Mouse (Mus musculus): ENCODE measurements around the gene Ppp1r14a. TPM values are rescaled to one million over a fixed set of nuclear protein-coding genes. Genes with fewer than 3 reads are reported as not detected.

The Ppp1r14a gene
- total RNA-seq, 2 experiments from 2014 or later: 2.4 to 3.3 TPM

DNA sequence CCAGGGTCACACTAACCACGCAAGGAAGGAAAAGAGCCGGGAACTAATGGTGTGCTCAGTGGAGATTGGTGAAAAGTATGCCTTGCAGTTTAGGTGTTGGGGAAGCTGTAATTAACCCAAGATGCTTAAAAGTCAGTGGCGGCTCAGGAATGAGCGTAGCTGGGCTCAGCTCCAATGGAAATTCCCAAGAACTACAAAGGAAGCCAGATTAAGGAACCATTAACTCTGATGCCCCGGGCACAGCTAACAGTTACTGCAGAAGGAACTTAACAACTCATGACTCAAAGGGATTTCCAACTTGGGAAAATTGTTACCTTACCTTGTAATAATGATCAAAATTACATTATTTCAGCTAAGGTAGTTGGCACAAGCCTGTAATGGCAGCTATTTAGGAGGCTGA lies 12.4 kb upstream of the Ppp1r14a start:
- DNase-seq (ENCODE audit: extremely low spot score in 1 of 2, low spot score in 2 of 2): no peak
- intact Hi-C loops (cut with DNase I): no loop called here

DNA sequence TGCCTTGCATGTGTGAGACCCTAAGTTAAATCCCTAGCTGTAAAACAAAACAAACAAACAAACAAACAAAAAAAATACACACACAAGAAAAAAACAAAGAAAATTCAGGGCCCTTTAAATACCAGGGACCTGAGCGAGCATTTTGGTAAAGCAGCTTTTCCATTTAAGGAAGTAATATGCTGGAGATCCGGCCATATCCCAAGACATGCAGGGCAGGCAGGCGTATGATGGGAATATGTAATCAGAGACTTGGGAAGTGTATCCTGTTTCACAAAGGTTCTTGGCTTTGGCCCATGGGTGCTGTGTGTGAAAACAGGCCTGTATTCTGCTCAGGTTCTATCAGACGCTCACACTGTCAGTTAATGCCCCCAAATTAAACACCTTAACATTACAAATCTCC lies 11.6 kb upstream of the Ppp1r14a start:
- intact Hi-C loops (cut with DNase I): no loop called here
- DNase-seq (ENCODE audit: extremely low spot score in 1 of 2, low spot score in 2 of 2): no peak

DNA sequence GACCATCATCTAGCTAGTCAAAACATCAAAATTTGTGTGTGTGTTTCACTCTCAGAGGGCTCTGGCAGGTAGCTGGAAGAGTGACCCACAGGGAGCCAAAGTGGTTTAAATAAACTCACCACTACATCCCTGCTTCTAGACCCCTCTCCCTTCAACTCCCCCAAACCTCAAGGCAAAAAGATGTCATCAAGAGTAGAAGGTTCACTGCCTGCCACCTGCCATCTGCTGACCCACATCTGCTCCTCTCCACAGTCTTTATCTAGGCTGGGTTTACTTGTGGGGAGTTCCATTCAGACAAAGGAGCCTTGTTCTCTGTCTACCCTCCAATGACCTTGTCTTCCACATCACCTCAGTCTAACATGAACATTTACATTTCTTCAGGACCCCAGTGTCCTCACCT lies 9.8 kb upstream of the Ppp1r14a start:
- DNase-seq (ENCODE audit: extremely low spot score in 1 of 2, low spot score in 2 of 2): no peak
- intact Hi-C loops (cut with DNase I): no loop called here

DNA sequence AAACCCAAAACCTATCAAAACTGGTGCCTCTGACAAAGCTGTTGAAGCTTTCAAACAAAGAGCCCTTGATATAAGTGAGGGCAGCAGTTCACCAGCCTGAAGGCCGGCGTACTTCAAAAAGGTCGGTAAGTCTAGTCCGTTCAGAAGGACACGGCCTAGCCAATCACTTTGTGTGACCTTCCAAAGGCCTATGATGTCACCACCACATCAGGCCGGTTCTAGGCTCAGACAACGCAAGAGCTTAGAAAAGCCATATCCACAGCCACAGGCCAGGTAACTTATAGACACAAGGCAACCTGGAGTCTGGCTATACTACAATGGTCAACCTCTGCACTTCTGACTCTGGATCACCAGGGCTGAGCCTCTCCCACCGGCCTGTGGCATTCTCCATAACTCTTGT lies 9.2 kb upstream of the Ppp1r14a start:
- DNase-seq (ENCODE audit: extremely low spot score in 1 of 2, low spot score in 2 of 2): no peak
- intact Hi-C loops (cut with DNase I): no loop called here

DNA sequence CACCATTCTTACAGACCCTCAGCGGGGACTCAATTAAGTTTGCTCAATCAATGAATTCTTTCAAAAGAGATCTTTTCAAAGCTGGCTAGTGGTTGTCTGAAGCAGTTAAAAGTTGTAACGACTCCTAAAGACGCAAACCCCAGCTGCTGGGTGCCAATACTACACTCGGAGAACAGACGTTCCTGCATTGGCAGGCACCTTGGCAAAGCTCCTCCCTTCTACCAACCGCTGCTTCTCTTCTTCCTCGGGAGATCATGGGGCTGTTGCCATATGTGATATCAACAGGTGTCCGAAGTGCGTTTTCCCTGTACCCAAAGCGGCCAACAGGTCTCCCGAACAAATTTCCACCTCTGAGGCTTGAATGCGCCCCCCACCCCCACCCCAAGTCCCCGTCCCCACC lies 8.3 kb upstream of the Ppp1r14a start:
- intact Hi-C loops (cut with DNase I): no loop called here
- DNase-seq (ENCODE audit: extremely low spot score in 1 of 2, low spot score in 2 of 2): no peak

DNA sequence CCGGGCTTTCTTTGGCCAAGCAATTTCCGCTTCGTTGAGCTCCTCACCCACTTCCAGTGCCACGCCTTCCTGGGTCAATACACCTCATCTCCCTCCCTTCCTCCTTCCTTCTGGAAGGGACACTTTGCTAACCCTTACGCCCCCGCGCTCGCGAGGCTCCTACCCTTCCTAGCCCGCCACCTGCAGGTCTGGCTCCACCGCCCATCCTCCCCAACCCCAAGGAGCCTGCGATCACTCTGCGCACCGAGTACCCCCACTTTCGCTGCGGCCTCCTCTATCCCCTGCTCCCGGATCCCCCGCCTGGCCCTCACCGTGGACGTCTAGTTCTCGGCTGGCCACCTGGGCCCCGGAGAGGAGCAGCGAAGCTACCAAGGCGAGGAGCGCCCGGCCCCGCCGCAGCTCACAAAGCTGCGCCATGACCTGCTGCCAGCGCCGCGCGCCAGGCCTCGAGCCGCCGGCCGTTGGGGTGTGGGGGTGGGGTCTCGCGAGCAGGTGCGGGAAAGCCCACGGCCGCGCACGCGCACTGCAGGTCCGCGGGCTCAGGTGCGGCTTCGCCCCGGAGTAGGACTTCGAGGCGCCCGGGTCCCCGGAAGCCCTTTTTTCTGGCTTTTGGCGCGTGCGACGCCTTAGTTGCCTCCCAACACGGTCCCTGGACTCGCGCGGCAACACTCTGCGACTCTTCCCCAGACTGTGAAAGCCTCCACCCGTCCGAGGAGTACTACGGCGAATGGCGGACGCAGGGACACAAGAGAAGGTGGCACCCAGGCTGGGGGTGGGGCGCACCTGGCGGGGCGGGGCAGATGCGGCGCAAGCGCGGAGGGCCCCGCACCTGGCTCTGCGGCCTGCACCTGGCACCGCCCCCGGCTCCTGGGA lies 7.7 kb upstream of the Ppp1r14a start, which contains the start of gene Spint2:
Gene Spint2 (minus strand): TSS at position 712 of the 873 bp plus-strand sequence.
- intact Hi-C loops (cut with DNase I): no loop called here
- DNase-seq (ENCODE audit: extremely low spot score in 1 of 2, low spot score in 2 of 2): peak in 1 of 2 experiments; percentile 64

DNA sequence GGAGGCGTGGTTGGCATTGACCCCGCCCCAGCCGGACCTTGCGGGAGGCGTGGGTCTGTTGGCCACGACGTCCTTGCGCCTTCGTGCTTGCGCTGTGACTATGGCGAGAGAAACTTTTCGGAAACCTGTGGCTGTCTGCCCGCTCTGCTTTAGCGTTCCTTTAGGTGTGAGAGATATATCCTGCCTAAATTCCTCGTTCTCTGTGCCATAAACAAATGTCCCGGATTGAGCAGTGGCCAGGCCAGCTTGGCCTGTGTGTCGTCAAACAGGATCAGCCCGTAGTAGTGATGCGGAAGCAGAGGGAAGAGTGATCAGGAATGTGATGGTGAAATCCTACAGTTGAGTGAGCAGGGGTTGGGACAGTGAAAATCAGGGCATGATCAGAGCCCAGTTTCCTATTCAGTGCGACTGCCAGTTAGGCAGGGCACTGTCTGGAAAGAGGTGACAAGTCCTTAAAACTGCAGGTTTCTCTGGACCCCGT lies 7.0 kb upstream of the Ppp1r14a start:
- no peak for DNase-seq (ENCODE audit: extremely low spot score in 1 of 2, low spot score in 2 of 2)
- intact Hi-C loops (cut with DNase I): no loop called here

DNA sequence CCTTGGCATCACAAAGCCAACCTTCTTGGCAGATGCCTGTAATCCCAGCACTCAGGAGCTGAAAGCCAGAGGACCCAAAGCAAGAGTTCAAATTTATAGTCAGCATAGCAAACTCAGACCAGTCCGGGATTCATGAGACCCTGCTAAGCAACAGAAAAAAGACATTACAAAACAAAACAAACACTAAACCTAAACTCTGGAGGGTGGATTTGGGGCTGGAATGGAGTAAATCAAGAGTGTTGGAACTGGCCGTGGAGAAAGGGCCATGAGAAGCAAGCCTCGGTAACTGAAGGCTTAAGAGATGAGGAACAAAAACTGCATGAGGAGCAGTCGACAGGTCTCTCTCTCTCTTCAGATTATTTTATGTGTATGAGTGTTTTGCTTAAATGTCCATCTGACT lies 5.2 kb upstream of the Ppp1r14a start:
- no peak for DNase-seq (ENCODE audit: extremely low spot score in 1 of 2, low spot score in 2 of 2)
- intact Hi-C loops (cut with DNase I): no loop called here

DNA sequence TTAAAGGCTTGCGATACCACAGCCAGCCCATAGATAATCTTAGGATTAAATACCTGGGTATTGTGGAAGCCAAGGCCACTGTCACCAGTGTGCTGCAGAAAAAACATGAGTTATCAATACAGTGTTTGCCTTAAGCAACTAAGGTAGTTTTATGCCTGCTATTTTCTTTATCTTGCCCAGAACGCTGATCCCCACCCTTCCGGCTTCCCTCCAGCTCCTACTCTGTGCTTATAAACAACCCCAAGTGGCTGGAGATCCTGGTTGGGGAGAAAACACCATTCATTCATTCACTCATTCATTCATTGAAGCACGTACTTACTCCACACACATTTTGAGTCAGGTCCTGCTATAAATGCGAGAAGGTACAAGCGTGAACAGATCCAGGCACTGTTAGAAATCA lies 4.6 kb upstream of the Ppp1r14a start:
- intact Hi-C loops (cut with DNase I): no loop called here

DNA sequence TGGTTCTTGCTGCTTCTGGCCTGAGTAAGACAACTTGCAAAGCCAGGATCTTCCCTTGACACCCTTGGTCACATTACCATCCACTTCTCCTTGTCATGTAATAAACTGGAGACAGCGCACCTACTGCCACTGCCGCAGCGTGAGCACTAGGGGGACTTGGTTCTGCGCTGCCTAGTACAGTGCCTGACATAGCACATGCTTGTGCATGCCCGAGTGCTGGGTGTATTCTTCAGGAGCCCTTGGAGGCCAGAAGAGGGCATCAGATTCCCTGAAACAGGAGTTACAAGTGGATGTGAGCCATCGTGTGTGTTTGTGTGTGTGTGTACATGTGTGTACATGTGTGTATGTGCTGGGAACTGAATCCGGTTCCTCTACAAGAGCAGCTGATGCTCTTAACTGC lies 1.6 kb upstream of the Ppp1r14a start:
- intact Hi-C loops (cut with DNase I): no loop called here
- no peak for DNase-seq (ENCODE audit: extremely low spot score in 1 of 2, low spot score in 2 of 2)

More for the DNA sequence above, 4.6 kb upstream of the Ppp1r14a start:
- no peak for DNase-seq (ENCODE audit: extremely low spot score in 1 of 2, low spot score in 2 of 2)

DNA sequence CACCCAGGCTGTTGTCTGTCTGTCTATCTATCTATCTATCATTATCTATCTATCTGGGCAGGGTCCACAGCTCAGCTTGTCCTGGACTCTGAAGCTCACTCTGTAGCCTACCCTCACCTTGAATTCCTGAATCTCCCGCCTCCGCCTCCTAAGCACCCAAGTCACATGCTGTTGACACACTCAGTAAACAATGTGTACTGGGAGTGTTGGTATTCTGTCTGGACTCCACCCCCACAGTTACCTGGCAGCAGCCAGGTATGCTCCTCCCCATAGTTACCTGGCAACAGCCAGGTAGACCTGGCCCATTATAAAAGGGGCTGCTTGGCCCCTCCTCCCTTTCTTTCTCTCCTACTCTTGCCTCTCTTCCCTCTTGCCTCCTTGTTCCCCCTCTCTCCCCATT lies 1.0 kb upstream of the Ppp1r14a start:
- intact Hi-C loops (cut with DNase I): no loop called here
- DNase-seq (ENCODE audit: extremely low spot score in 1 of 2, low spot score in 2 of 2): no peak

DNA sequence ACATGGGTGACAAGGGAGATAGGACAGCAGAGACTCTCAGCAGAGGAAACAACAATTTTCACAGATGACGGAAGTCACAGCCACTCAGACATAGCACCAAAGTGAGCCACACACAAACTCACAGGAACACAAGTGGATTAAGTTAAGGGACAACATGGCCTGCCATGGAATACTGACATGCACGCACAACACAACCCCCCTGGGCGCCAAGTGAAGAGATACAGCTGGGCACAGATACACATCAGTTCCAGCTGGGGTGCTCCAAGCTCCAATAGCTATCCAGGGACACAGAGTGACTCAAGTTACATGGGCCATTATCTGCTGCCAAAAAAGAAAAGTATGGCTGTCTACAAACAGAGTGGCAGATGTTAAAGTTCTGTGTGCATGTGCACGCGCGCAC lies 748 bp downstream of the Ppp1r14a start:
- intact Hi-C loops (cut with DNase I): no loop called here
- DNase-seq (ENCODE audit: extremely low spot score in 1 of 2, low spot score in 2 of 2): no peak

DNA sequence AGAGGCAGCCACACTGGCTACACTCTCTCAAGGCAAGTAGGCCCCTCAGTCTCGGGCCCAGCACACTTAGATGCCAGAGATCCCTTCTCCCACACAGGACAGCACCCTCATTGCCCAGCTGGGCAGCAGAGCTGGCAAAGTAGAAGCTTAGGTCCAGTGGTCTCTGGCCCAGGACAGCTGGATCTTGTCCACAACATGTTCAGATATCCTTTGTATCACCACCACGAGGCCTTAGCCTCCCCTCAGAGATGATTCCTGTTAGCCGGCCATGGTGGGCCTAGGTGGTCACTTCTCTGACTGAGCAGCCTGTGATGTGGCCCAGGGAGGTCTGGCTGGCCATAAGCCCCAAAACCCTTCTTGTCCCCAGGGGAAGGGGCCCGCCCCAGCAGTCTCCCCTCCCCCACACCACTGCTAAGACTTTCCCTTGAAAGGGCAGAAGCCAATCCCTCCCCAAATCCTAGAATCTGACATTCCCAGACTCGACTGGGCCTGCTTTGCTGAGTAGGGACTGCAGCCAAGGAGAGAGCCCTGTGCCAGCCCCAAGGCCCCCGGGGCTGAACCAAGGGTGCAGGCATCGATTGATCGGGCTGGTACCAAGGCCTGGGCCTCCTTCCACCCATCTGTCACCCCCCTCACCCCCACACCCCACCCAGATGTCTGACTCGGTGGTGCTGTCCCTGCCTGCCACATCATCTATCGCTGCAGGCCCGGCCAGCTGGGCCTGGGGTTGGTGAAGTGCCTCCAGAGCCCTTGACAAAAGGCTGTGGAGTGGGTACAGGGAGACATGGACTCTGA lies 1.8 kb downstream of the Ppp1r14a start:
- intact Hi-C loops (cut with DNase I): no loop called here
- peak in 1 of 2 experiments; percentile 35 for DNase-seq (ENCODE audit: extremely low spot score in 1 of 2, low spot score in 2 of 2)

DNA sequence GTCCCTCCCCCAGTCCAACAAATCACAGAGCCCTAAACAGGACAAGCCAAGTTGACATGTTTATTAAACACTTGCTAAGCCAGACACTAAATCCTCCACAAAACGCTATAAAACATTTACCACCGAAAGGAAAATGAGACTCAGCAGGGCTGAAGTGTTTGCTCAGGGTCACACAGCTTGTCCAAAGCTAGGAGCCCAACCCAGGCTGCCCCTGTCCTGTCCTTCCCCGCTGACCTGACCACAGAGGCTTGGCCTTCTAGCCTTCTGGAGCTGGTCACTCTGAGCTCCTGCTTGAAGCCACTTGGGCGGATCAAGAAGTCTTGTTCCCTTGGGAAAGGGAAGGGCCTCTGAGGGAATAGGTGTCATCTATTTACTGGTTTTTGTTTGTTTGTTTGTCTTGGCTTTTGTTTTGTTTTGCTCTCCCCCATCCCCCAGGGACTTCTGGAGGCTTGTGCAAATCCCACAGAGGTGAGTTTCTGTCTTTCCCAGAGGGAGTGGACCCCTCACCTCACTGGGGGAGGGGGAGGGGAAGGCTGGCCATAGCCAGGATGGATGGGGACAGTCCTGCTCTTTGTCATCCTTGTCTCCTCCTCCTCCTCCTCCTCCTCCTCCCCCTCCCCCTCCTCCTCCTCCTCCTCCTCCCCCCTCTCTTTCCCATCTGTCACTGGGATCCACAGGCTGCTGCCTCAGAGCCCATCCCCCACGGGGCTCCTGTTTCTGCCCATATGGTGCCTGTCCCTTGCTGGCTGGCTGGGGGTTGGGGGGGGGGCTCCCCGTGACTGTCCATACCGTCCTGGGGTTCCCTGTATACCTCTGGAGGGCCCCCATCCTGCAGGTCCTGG lies 2.7 kb downstream of the Ppp1r14a start:
- peak in 1 of 2 experiments; percentile 46 for DNase-seq (ENCODE audit: extremely low spot score in 1 of 2, low spot score in 2 of 2)
- intact Hi-C loops (cut with DNase I): no loop called here

DNA sequence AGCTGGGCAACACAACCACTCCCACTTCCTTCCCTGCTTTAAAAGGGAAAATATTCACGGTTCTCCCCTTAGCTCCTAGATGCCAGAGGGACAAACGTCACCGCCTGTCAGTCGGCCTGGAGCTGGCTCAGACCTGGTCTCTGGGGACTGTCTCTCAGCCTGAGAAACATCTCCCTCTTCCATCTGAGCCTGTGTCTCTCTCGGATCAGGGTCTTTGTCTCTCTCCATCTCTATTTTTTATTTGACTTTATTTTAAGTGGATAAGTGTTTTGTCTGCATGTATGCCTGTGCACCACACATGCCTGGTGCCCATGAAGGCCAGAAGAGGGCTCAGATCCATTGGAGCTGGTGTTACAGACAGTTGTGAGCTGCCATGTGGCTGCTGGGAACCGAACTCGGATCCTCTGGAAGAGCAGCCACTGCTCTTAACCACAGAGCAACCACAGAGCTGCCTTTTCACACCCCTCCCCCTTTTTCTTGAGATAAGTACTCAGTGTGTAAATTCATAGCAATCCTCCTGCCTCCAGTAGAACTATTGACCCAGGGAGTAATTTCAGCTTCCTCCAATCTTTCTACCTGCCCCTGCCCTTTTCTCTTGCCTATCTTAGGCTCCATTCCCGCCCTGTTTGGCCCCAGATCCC lies 3.5 kb downstream of the Ppp1r14a start:
- intact Hi-C loops (cut with DNase I): no loop called here
- DNase-seq (ENCODE audit: extremely low spot score in 1 of 2, low spot score in 2 of 2): peak in 1 of 2 experiments; percentile 42

DNA sequence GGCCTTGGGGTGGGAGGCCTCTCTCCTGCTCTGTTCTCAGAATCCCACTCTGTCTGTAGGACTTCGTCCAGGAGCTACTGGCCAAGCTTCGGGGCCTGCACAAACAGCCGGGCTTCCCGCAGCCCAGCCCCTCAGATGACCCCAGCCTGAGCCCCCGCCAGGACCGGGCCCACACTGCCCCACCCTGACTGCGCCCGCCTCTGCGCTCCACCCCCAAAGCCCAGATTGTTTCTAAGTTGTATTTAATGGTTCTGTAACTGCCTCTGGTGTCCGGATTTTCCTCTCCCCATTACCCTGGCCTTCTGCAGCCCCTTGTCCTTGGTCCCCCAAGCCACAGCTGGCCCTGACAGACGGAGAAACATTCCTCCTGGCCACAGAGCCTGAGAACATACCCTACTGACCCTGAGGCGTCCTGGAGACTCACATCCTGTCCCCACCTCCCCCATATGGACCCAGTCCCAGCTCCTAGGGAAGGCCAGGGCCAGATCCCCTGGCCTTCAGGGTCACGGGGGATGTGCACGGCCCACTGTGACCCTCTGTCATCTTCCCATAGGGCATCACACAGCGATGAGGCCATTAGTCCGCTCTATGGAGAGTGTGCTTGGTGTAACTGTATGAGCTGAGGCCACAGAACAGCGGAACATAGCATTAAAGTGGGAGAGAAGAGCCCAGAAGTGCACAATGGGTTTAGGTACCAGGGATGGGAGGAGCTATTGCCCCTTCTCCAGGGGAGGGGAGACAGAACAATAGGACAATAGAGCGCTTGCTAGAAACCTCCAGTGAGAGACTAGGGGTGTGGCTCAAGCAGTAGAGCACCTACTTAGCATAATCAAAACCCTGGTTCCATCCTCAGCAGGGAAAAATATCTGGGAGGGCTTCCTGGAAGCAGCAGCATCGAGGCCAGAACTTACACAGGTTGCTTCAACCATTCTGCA lies 4.3 kb downstream of the Ppp1r14a start:
- peak in 1 of 2 experiments; percentile 63 for DNase-seq (ENCODE audit: extremely low spot score in 1 of 2, low spot score in 2 of 2)
- intact Hi-C loops (cut with DNase I): no loop called here

DNA sequence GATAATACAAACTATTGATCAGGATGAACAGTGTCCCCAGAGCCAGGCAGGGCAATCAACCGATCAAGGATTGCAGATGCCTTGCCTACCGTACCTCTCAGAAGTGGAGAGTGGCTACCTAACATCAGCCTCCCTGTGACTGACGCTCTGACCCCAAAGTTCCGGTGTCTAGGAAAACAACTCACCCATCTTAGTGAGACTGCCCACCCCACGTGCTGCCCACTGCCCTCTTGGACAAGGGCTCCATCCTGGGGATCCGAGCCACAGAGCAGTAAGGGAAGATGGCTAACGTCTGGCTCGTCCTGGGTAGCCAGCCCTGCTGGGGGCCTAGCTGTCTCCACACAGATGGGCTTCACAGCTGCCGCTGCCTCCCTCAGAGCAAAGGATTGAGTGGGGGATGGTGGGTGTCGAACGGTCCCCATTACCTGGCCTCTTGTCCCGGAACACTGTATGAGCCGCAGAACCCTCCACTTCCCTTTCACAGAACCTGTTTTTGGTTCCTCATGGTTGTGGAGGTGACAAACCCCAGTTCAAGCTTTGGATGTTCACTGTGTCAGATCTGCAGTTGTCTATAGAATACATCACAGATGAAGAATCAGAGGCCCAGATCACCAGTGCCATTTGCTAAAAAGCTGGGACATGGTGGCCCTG lies 5.1 kb downstream of the Ppp1r14a start:
- intact Hi-C loops (cut with DNase I): no loop called here
- no peak for DNase-seq (ENCODE audit: extremely low spot score in 1 of 2, low spot score in 2 of 2)

Measured in left cerebral cortex, postnatal 10 days (tissue).